In the genomic region with DNA sequence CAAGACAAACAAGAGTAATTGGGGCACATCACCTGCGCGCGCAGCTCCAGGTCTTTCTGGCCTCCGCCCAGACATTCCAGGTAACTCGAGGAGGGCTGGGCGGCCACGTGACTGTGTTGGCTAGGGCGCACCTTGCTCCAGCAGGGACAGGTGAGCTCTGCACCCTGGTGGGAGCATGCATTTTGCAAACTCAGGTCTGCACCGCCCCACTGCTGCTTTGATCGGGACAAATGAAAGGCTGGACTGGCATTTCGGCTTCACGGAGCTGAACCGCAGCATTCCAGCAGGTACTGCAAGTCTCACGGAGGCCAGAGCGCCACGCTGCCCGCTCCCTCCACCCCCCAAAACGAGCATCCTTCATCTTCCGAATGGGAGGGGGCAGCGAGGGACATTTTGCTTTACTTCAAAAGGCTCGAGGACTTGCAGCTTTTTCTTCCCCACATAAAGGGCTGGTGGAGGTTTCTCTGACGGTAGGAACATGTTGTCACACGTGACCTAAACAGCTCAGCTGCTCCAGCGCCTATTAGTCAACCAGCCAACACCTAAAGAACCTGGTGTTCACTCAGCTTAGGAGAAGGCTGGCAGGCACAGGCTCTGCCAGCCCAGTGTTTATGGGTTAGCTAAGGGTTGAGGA, we compare ENCODE assay signal across 8 mouse cellular contexts. TPM values are rescaled to one million over a fixed set of nuclear protein-coding genes. Genes with fewer than 3 reads are reported as not detected.
DNase-seq lines count a peak whose midpoint lies in the region; ATAC-seq and TF ChIP-seq lines count a peak whose summit lies in the region.

A gene (minus strand): TSS at position 320 of the 634 bp plus-strand sequence.

- no peaks in the 10 kb centered on the region for H3K79me2 ChIP-seq in heart, adult 2 months (replicated peaks; ENCODE audit: control insufficient read depth, insufficient read depth, low read length)

- peak; percentile 88 for ATAC-seq in embryonic facial prominence, embryonic 12.5 days (ENCODE audit: insufficient number of reproducible peaks, insufficient read depth, low FRiP score, low TSS enrichment)
- ATAC-seq in hindbrain, embryonic 15.5 days (ENCODE audit: low FRiP score, low read depth), result peak; percentile 84

- TF ChIP-seq EP300 in heart, adult 2 months (IDR thresholded peaks at IDR 0.05; ENCODE audit: insufficient read depth, low read depth, low read length), result no peak

- intact Hi-C loops in heart, adult 2 months (cut with DNase I), result no loop called here
- intact Hi-C loops in heart, postnatal 36 days (cut with DNase I), result no loop called here

- H3K4me3 ChIP-seq in heart, adult 2 months, result peak within 1 kb of the TSS; percentile 41
- H3K4me3 ChIP-seq in embryonic facial prominence, embryonic 12.5 days, result peak within 1 kb of the TSS; percentile 38
- H3K4me3 ChIP-seq in hindbrain, embryonic 15.5 days, result peak within 1 kb of the TSS; percentile 48

- TF ChIP-seq CTCF in heart, adult 2 months (IDR thresholded peaks at IDR 0.05), result no peak

- no peaks in the 10 kb centered on the region for H3K36me3 ChIP-seq in heart, adult 2 months (ENCODE audit: control insufficient read depth, insufficient read depth, low read length)
- no peaks in the 10 kb centered on the region for H3K36me3 ChIP-seq in embryonic facial prominence, embryonic 12.5 days
- H3K36me3 ChIP-seq in hindbrain, embryonic 15.5 days, result no peaks in the 10 kb centered on the region

- H3K27me3 ChIP-seq in heart, adult 2 months (ENCODE audit: control insufficient read depth, insufficient read depth, low read length), result no peaks in the 10 kb centered on the region; the same call in 1 of the 2 replicates
- no peaks in the 10 kb centered on the region; the same call in 1 of the 2 replicates for H3K27me3 ChIP-seq in embryonic facial prominence, embryonic 12.5 days
- no peaks in the 10 kb centered on the region for H3K27me3 ChIP-seq in hindbrain, embryonic 15.5 days

- 47% methylated on average over 24 of the region's 24 CpGs for WGBS in heart, adult 2 months
- WGBS in embryonic facial prominence, embryonic 12.5 days, result 2% methylated on average over 24 of the region's 24 CpGs
- WGBS in hindbrain, embryonic 15.5 days, result 2% methylated on average over 24 of the region's 24 CpGs

- H3K9ac ChIP-seq in heart, adult 2 months (ENCODE audit: low read depth, low read length), result no peak within 1 kb of the TSS
- H3K9ac ChIP-seq in embryonic facial prominence, embryonic 12.5 days, result peak within 1 kb of the TSS; percentile 43
- H3K9ac ChIP-seq in hindbrain, embryonic 15.5 days, result peak within 1 kb of the TSS; percentile 48

- TF ChIP-seq POLR2A in heart, adult 2 months (IDR thresholded peaks at IDR 0.05; ENCODE audit: insufficient read depth, low read depth, low read length), result no peak

- H3K27ac ChIP-seq in heart, adult 2 months, result peak within 1 kb of the TSS; percentile 13
- peak within 1 kb of the TSS; percentile 58 for H3K27ac ChIP-seq in embryonic facial prominence, embryonic 12.5 days
- H3K27ac ChIP-seq in hindbrain, embryonic 15.5 days (replicated peaks), result peak within 1 kb of the TSS; percentile 72

- H3K4me1 ChIP-seq in heart, adult 2 months (ENCODE audit: control insufficient read depth, insufficient read depth, low read length), result peaks cover 13% of the 10 kb centered on the region
- H3K4me1 ChIP-seq in embryonic facial prominence, embryonic 12.5 days, result peaks cover 35% of the 10 kb centered on the region
- H3K4me1 ChIP-seq in hindbrain, embryonic 15.5 days (replicated peaks), result peaks cover 32% of the 10 kb centered on the region

- no peak for DNase-seq in heart, adult 2 months
- no peak for DNase-seq in heart, postnatal 36 days
- peak; percentile 38 to 45 for DNase-seq in layer of hippocampus, postnatal 36 days
- peak; percentile 88 for DNase-seq in lung, postnatal 10 days
- DNase-seq in ovary, postnatal 10 days (ENCODE audit: low spot score), result peak; percentile 21
- DNase-seq in urinary bladder, adult 2 months (ENCODE audit: low spot score), result peak; percentile 55

- peak within 1 kb of the TSS; percentile 69 for H3K4me2 ChIP-seq in embryonic facial prominence, embryonic 12.5 days (replicated peaks)
- H3K4me2 ChIP-seq in hindbrain, embryonic 15.5 days, result peak within 1 kb of the TSS; percentile 75

- H3K9me3 ChIP-seq in embryonic facial prominence, embryonic 12.5 days, result no peaks in the 10 kb centered on the region
- no peaks in the 10 kb centered on the region for H3K9me3 ChIP-seq in hindbrain, embryonic 15.5 days

RNA-seq across cellular contexts. Expression of the gene that starts here (rescaled TPM):
- under 1 TPM in 1 of 2 experiments, not detected in 1; 0.25 TPM for total RNA-seq in heart, adult 2 months (2021)
- 0.44 and 0.57 TPM in 2 replicates for polyA plus RNA-seq in heart, adult 2 months (2012; rRNA removed)
- total RNA-seq in heart, postnatal 36 days (2021), result under 1 TPM in 1 of 2 experiments, not detected in 1; 0.16 TPM
- polyA plus RNA-seq in embryonic facial prominence, embryonic 12.5 days (2016; fragmentation: Nextera tagmentation; extraction: Ambion mirVana), result 4.3 and 5.2 TPM in 2 replicates
- polyA plus RNA-seq in hindbrain, embryonic 15.5 days (2015; fragmentation: Nextera tagmentation; extraction: Ambion mirVana), result 12.2 and 13.4 TPM in 2 replicates
- total RNA-seq in layer of hippocampus, postnatal 36 days (2021), result 1 to 10 TPM; 4.7 to 4.9 TPM
- 5.0 and 6.5 TPM in 2 replicates for polyA plus RNA-seq in urinary bladder, adult 2 months (2012; rRNA removed)

Comparison
In these comparisons a context has a peak if more than half of its experiments do, and no peak if none do; other contexts are left out.
1. RNA of the gene that starts here (total RNA-seq): 4.7 to 4.9 TPM in layer of hippocampus, postnatal 36 days; 0.25 TPM in heart, adult 2 months and 0.16 TPM in heart, postnatal 36 days; every median in the first group is over 4 times any median in the second.
2. DNase-seq: peak in layer of hippocampus, postnatal 36 days (2 of 2), lung, postnatal 10 days (single experiment), ovary, postnatal 10 days (single experiment) and urinary bladder, adult 2 months (single experiment); none in heart, adult 2 months (0 of 2) and heart, postnatal 36 days (0 of 2).
3. H3K27ac ChIP-seq: peak in every context shown above with its lines; median percentile 72 in hindbrain, embryonic 15.5 days; 58 in embryonic facial prominence, embryonic 12.5 days; 13 in heart, adult 2 months.
4. Peak in every context shown above with its lines, with median percentiles within 50 percentile points of each other: H3K4me3 ChIP-seq.